Mouse (Mus musculus): ENCODE data around the gene Cnn2. TPM values are rescaled to one million over a fixed set of nuclear protein-coding genes. Genes with fewer than 3 reads are reported as not detected.

Cnn2 gene
- 45.8 and 49.6 TPM in 2 replicates for polyA plus RNA-seq (2015; fragmentation: Nextera tagmentation; extraction: Ambion mirVana)

GRCm38 (mm10) chr10:79988506-79989271, at the start of gene Cnn2:
Cnn2 (plus strand) TSS chr10:79988584.
- DNase-seq (no peak), ATAC-seq (ENCODE audit: low read depth) (no peak)
- H3K27ac ChIP-seq: peak within 1 kb of the TSS; percentile 99
- H3K4me3 ChIP-seq (replicated peaks): peak within 1 kb of the TSS; percentile 89
- peak within 1 kb of the TSS; percentile 73 for H3K9ac ChIP-seq
- H3K36me3 ChIP-seq: peaks cover 29% of the 10 kb centered on the region
- H3K9me3 ChIP-seq (replicated peaks): peaks cover 8% of the 10 kb centered on the region; the same call in 1 of the 2 replicates
- H3K4me1 ChIP-seq (replicated peaks): peaks cover 60% of the 10 kb centered on the region
- peak within 1 kb of the TSS; percentile 94 for H3K4me2 ChIP-seq
- WGBS (ENCODE audit: insufficient replicate concordance): under 1% methylated on average over 59 of the region's 59 CpGs
- H3K27me3 ChIP-seq: peaks cover 34% of the 10 kb centered on the region

DNA sequence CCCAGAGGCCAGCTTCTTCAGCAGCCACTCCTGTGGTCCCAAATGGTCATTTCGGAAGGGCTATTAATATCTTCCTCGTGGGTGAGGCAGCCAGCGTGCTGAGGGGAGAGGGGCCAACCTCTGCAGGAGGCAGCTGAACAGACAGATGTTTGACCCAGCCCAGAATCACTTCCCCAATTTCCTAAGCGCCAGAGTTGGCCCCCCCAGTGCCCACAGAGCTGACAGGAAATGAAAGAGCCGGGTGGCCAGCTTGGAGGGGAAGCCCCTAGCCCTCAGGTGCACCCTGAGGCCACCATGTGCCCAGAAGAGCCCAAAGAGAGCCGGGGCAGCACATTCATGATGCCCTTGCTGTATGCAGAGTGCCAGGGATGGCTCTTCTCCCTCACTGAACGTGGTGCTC, 47.6 kb upstream of the Cnn2 start:
- Histone ChIP-seq H3K4me1 (replicated peaks) (peaks cover 99% of the 10 kb centered on the region), H3K4me3 (replicated peaks) (no peak overlapping the region), H3K9ac (no peak overlapping the region), H3K36me3 (peaks cover 20% of the 10 kb centered on the region), H3K4me2 (no peak overlapping the region), H3K27ac (no peak overlapping the region), H3K9me3 (replicated peaks) (no peaks in the 10 kb centered on the region), H3K27me3 (no peaks in the 10 kb centered on the region)
- DNase-seq (no peak), ATAC-seq (ENCODE audit: low read depth) (no peak)
- WGBS (ENCODE audit: insufficient replicate concordance): 28% methylated on average over 7 of the region's 7 CpGs

DNA sequence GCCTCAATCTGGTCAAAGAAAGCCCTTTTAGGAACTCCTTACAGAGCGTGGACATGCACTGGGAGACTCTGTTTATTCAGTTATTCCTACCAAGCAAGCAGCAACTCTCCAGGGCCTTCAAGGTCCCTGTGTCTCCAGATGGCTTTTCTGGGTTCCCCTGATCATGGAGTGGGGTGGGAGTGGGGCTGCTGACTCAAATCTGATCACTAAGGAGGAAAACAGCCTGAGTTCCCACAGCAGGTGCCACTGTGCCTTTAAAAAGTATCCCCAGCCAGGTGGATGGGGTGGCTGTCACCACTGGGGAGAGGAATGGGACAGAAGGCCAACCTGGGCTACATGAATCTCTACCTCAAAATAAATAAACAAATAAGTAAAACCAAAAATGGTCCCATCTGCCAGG, 45.4 kb upstream of the Cnn2 start:
- no peak for ATAC-seq (ENCODE audit: low read depth)
- H3K27me3 ChIP-seq: no peaks in the 10 kb centered on the region
- peaks cover 18% of the 10 kb centered on the region for H3K36me3 ChIP-seq
- 0 out of 2 replicates have a peak overlapping the region, but pooled peaks have one; percentile 49 for H3K9ac ChIP-seq
- no peak overlapping the region for H3K4me3 ChIP-seq (replicated peaks)
- no peak for DNase-seq
- H3K9me3 ChIP-seq (replicated peaks): no peaks in the 10 kb centered on the region
- H3K27ac ChIP-seq: peak overlapping the region; percentile 47
- H3K4me2 ChIP-seq: 0 out of 2 replicates have a peak overlapping the region, but pooled peaks have one; percentile 21
- H3K4me1 ChIP-seq (replicated peaks): peaks cover 98% of the 10 kb centered on the region
- WGBS (ENCODE audit: insufficient replicate concordance): 69% methylated on average over 1 of the region's 1 CpGs

- Histone ChIP-seq H3K4me1 (replicated peaks) (peaks cover 96% of the 10 kb centered on the region), H3K4me2 (0 out of 2 replicates have a peak overlapping the region, but pooled peaks have one; percentile 21), H3K27ac (peak overlapping the region; percentile 70), H3K36me3 (peaks cover 17% of the 10 kb centered on the region), H3K9ac (peak overlapping the region; percentile 49), H3K27me3 (no peaks in the 10 kb centered on the region), H3K9me3 (replicated peaks) (no peaks in the 10 kb centered on the region), H3K4me3 (replicated peaks) (no peak overlapping the region)
- 39% methylated on average over 9 of the region's 9 CpGs for WGBS (ENCODE audit: insufficient replicate concordance)
- no peak for DNase-seq
- no peak for ATAC-seq (ENCODE audit: low read depth)
Observed at GRCm38 (mm10) chr10:79943471-79943901, 44.9 kb upstream of the Cnn2 start.

- peak overlapping the region; percentile 84 for H3K27ac ChIP-seq
- WGBS (ENCODE audit: insufficient replicate concordance): 52% methylated on average over 16 of the region's 16 CpGs
- H3K9ac ChIP-seq: peak overlapping the region; percentile 68; the same call in 1 of the 2 replicates
- H3K4me2 ChIP-seq: peak overlapping the region; percentile 60
- H3K36me3 ChIP-seq: peaks cover 27% of the 10 kb centered on the region
- no peaks in the 10 kb centered on the region for H3K27me3 ChIP-seq
- no peak overlapping the region for H3K4me3 ChIP-seq (replicated peaks)
- DNase-seq (no peak), ATAC-seq (ENCODE audit: low read depth) (no peak)
- H3K4me1 ChIP-seq (replicated peaks): peaks cover 94% of the 10 kb centered on the region
- no peaks in the 10 kb centered on the region for H3K9me3 ChIP-seq (replicated peaks)
Observed at GRCm38 (mm10) chr10:79945507-79946234, 42.7 kb upstream of the Cnn2 start.

- peak; percentile 74 for ATAC-seq (ENCODE audit: low read depth)
- Histone ChIP-seq H3K27me3 (no peaks in the 10 kb centered on the region), H3K4me3 (replicated peaks) (peak overlapping the region; percentile 31; the same call in 1 of the 2 replicates), H3K9ac (peak overlapping the region; percentile 68), H3K9me3 (replicated peaks) (no peaks in the 10 kb centered on the region), H3K4me1 (replicated peaks) (peaks cover 84% of the 10 kb centered on the region), H3K36me3 (peaks cover 38% of the 10 kb centered on the region), H3K4me2 (peak overlapping the region; percentile 60), H3K27ac (peak overlapping the region; percentile 84)
- 6% methylated on average over 7 of the region's 7 CpGs for WGBS (ENCODE audit: insufficient replicate concordance)
- DNase-seq: peak; percentile 72
Observed at GRCm38 (mm10) chr10:79946752-79947322, 41.5 kb upstream of the Cnn2 start.

DNA sequence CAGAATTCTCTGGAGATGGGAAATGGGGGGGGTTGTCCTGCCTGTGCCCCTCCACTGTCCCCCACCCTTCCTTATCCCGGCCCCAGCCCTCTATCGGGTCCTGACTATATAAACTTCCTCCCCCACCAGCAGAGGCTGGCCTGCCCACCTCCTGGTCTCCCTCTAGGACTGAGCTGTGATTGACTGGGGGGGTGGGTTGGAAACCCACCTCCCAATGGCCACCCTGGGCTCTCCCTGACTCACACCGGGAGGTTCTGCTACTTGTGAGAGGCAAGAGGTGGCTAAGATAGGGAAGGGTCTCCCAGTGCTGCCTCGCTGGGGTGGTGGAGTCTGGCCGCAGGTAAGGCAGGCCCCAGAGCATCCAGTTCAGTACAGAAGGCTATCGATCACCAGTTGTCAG, 40.9 kb upstream of the Cnn2 start:
- Histone ChIP-seq H3K9ac (no peak overlapping the region), H3K27ac (peak overlapping the region; percentile 84), H3K4me1 (replicated peaks) (peaks cover 77% of the 10 kb centered on the region), H3K27me3 (no peaks in the 10 kb centered on the region), H3K36me3 (peaks cover 36% of the 10 kb centered on the region), H3K9me3 (replicated peaks) (no peaks in the 10 kb centered on the region), H3K4me3 (replicated peaks) (no peak overlapping the region), H3K4me2 (peak overlapping the region; percentile 60)
- WGBS (ENCODE audit: insufficient replicate concordance): 62% methylated on average over 6 of the region's 6 CpGs
- DNase-seq (no peak), ATAC-seq (ENCODE audit: low read depth) (no peak)

DNA sequence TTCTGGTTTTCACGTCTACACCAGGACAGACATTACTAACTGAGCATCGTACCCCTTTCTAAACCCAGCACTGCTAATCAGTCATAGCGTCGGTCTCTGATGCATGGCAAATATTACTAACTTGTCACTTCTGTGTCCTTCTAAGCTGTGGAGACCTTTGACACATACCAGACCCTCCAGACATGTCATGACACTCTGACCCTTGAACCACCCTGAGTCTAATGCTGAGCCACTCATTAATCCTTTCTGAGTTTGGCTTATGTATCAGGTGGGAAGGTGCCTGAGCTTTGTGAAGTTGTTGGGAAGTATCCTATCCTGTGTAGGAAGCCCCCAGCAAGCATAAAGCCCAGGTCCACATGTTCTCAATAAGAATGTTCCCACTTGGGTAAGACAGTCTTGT, 38.5 kb upstream of the Cnn2 start:
- WGBS (ENCODE audit: insufficient replicate concordance): 80% methylated on average over 4 of the region's 4 CpGs
- H3K9me3 ChIP-seq (replicated peaks): no peaks in the 10 kb centered on the region
- H3K36me3 ChIP-seq: peaks cover 47% of the 10 kb centered on the region
- no peak overlapping the region for H3K4me2 ChIP-seq
- peaks cover 64% of the 10 kb centered on the region for H3K4me1 ChIP-seq (replicated peaks)
- H3K9ac ChIP-seq: no peak overlapping the region
- no peak for DNase-seq
- ATAC-seq (ENCODE audit: low read depth): no peak
- no peak overlapping the region; the same call in 1 of the 2 replicates for H3K27ac ChIP-seq
- no peak overlapping the region for H3K4me3 ChIP-seq (replicated peaks)
- no peaks in the 10 kb centered on the region for H3K27me3 ChIP-seq

DNA sequence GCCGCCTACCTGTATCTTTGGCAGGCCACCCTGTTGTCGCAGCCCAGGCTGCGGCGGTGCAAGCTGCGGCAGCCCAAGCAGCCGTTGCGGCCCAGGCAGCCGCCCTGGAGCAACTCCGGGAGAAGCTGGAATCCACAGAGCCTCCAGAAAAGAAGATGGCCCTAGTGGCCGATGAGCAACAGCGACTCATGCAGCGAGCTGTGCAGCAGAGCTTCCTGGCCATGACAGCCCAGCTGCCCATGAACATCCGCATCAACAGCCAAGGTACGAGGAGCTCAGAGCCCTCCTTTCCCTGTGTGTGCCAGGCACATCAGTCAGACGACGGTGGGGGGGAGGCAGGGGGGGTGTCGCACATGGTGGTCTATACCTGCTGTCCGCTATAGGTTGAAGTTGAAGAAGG, 37.7 kb upstream of the Cnn2 start:
- Histone ChIP-seq H3K4me3 (replicated peaks) (no peak overlapping the region), H3K9ac (no peak overlapping the region), H3K27ac (no peak overlapping the region), H3K27me3 (no peaks in the 10 kb centered on the region), H3K4me1 (replicated peaks) (peaks cover 57% of the 10 kb centered on the region), H3K36me3 (peaks cover 47% of the 10 kb centered on the region), H3K9me3 (replicated peaks) (no peaks in the 10 kb centered on the region), H3K4me2 (no peak overlapping the region)
- no peak for ATAC-seq (ENCODE audit: low read depth)
- no peak for DNase-seq
- 88% methylated on average over 18 of the region's 18 CpGs for WGBS (ENCODE audit: insufficient replicate concordance)

GRCm38 (mm10) chr10:79953946-79954345, 34.4 kb upstream of the Cnn2 start:
- 68% methylated on average over 6 of the region's 6 CpGs for WGBS (ENCODE audit: insufficient replicate concordance)
- H3K9me3 ChIP-seq (replicated peaks): no peaks in the 10 kb centered on the region
- no peak for DNase-seq
- H3K36me3 ChIP-seq: peaks cover 38% of the 10 kb centered on the region
- H3K4me1 ChIP-seq (replicated peaks): peaks cover 39% of the 10 kb centered on the region
- no peak overlapping the region for H3K27ac ChIP-seq
- H3K27me3 ChIP-seq: no peaks in the 10 kb centered on the region
- no peak overlapping the region for H3K4me3 ChIP-seq (replicated peaks)
- H3K9ac ChIP-seq: no peak overlapping the region
- no peak overlapping the region for H3K4me2 ChIP-seq
- no peak for ATAC-seq (ENCODE audit: low read depth)

DNA sequence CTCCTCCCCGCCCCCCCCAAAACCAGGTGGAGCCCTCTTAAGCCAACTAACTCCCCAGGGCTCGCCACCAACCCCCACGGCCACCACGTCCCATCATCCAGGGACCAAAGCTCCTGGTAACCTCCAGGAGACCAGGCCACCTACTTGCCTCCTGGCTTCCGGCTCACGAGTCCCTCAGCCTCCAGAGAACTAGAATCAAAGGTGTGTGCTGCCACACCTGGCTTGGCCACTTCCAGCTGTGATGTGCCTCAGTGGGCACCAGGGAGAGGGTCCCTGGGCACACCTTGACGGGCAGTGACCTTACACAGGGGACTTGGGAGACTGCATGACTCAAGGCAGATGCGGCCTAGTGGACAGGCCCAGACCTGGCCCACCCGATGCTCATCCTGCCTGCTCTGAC, 32.7 kb upstream of the Cnn2 start:
- H3K9me3 ChIP-seq (replicated peaks): no peaks in the 10 kb centered on the region
- peaks cover 32% of the 10 kb centered on the region for H3K4me1 ChIP-seq (replicated peaks)
- DNase-seq (no peak), ATAC-seq (ENCODE audit: low read depth) (no peak)
- H3K36me3 ChIP-seq: peaks cover 22% of the 10 kb centered on the region
- no peak overlapping the region; the same call in 1 of the 2 replicates for H3K27ac ChIP-seq
- no peaks in the 10 kb centered on the region for H3K27me3 ChIP-seq
- no peak overlapping the region for H3K9ac ChIP-seq
- no peak overlapping the region for H3K4me2 ChIP-seq
- H3K4me3 ChIP-seq (replicated peaks): no peak overlapping the region
- 69% methylated on average over 9 of the region's 9 CpGs for WGBS (ENCODE audit: insufficient replicate concordance)
